Mouse (Mus musculus): ENCODE results near the gene Gns. TPM values are rescaled to one million over a fixed set of nuclear protein-coding genes. Genes with fewer than 3 reads are reported as not detected.

Gene Gns
- polyA plus RNA-seq, 1 experiment, result 137 TPM

DNA sequence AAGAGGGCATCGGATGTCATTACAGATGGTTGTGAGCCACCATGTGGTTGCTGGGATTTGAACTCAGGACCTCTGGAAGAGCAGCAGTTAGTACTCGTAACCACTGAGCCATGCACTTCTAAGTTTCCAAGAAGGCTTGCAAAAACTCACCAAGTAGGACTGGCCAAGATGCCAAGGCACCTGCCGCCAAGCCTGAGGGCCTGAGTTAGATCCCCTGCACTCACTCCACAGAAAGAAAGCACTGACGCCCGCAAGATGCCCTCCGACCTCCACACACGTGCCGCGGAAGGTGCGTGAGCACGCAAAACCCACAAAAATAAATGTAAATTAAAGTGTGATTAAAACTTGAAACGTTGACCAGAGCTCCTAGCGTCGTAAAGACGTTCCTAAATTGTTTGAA is 584 bp upstream of the Gns start:
- H3K4me3 ChIP-seq (ENCODE audit: insufficient read depth, low read length), result peak overlapping the region; percentile 32; the same call in 1 of the 2 replicates
- TF ChIP-seq CTCF (IDR thresholded peaks at IDR 0.05; ENCODE audit: borderline replicate concordance, insufficient read depth, low read length), result no peak
- no peak for TF ChIP-seq POLR2A (IDR thresholded peaks at IDR 0.05; ENCODE audit: low read depth, low read length)
- peaks cover 4% of the 10 kb centered on the region; the same call in 1 of the 2 replicates for H3K4me1 ChIP-seq (ENCODE audit: control insufficient read depth, insufficient read depth, low read length)
- H3K27ac ChIP-seq (ENCODE audit: insufficient read depth, low read length), result no peak overlapping the region

DNA sequence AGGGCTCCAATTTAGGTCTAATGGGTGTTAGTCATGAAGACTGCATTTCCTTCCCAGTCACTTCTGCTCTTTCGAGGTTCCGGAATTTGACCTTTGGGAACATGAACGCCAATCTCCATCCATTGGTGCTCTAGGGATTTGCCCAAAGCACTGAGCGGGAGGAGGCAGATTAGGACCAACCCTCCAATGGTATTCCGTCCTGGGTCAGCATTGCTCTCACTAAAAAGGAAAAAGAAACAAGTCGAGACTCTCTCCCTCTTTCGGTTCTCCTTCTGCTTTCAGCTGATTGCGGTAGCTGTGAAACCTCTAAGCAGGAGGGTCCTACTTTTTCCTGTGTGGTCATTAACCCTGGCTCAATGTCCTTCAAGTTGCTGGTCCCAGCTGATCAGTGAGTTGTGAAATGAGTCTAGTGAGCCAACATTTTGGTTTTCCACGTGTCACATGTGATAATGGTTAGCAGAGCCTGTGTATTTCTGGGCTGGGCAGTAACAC is 937 bp downstream of the Gns start:
- TF ChIP-seq CTCF (IDR thresholded peaks at IDR 0.05; ENCODE audit: borderline replicate concordance, insufficient read depth, low read length) (no peak), POLR2A (IDR thresholded peaks at IDR 0.05; ENCODE audit: low read depth, low read length) (no peak)
- peaks cover 4% of the 10 kb centered on the region; the same call in 1 of the 2 replicates for H3K4me1 ChIP-seq (ENCODE audit: control insufficient read depth, insufficient read depth, low read length)
- peak overlapping the region; percentile 79 for H3K4me3 ChIP-seq (ENCODE audit: insufficient read depth, low read length)
- H3K27ac ChIP-seq (ENCODE audit: insufficient read depth, low read length), result peak overlapping the region; percentile 51

DNA sequence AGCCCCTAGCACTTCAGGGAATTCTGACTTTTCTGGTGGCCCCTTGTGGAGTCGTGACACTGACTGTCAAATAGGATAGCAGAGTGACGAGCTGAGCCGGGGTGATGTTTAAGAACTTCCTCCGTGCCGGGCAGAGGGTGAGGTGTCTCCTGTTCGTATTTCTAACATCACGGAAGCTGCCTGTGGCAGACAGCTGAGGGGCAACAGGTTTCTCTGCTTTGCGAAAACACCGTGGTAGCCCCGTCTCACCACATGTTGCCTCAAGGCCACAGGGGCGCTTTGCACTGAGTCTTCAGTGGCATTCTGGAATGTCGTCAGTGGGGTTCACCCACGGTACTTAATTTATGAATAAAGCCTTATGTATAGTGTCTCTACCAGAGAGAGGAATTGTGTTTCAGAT is 2.4 kb downstream of the Gns start:
- Histone ChIP-seq H3K4me1 (ENCODE audit: control insufficient read depth, insufficient read depth, low read length) (peaks cover 4% of the 10 kb centered on the region; the same call in 1 of the 2 replicates), H3K27ac (ENCODE audit: insufficient read depth, low read length) (no peak overlapping the region), H3K4me3 (ENCODE audit: insufficient read depth, low read length) (no peak overlapping the region)
- no peak for TF ChIP-seq POLR2A (IDR thresholded peaks at IDR 0.05; ENCODE audit: low read depth, low read length)
- no peak for TF ChIP-seq CTCF (IDR thresholded peaks at IDR 0.05; ENCODE audit: borderline replicate concordance, insufficient read depth, low read length)

- H3K27ac ChIP-seq (ENCODE audit: insufficient read depth, low read length), result no peak overlapping the region
- peaks cover 4% of the 10 kb centered on the region; the same call in 1 of the 2 replicates for H3K4me1 ChIP-seq (ENCODE audit: control insufficient read depth, insufficient read depth, low read length)
- no peak overlapping the region for H3K4me3 ChIP-seq (ENCODE audit: insufficient read depth, low read length)
- TF ChIP-seq CTCF (IDR thresholded peaks at IDR 0.05; ENCODE audit: borderline replicate concordance, insufficient read depth, low read length), result no peak
- no peak for TF ChIP-seq POLR2A (IDR thresholded peaks at IDR 0.05; ENCODE audit: low read depth, low read length)
Observed at GRCm38 (mm10) chr10:121367780-121368179, 2.9 kb downstream of the Gns start.

GRCm38 (mm10) chr10:121368783-121369465 is 4.0 kb downstream of the Gns start:
- Histone ChIP-seq H3K4me1 (ENCODE audit: control insufficient read depth, insufficient read depth, low read length) (peaks cover 4% of the 10 kb centered on the region; the same call in 1 of the 2 replicates), H3K4me3 (ENCODE audit: insufficient read depth, low read length) (no peak overlapping the region)
- TF ChIP-seq CTCF (IDR thresholded peaks at IDR 0.05; ENCODE audit: borderline replicate concordance, insufficient read depth, low read length) (no peak), POLR2A (IDR thresholded peaks at IDR 0.05; ENCODE audit: low read depth, low read length) (no peak)

DNA sequence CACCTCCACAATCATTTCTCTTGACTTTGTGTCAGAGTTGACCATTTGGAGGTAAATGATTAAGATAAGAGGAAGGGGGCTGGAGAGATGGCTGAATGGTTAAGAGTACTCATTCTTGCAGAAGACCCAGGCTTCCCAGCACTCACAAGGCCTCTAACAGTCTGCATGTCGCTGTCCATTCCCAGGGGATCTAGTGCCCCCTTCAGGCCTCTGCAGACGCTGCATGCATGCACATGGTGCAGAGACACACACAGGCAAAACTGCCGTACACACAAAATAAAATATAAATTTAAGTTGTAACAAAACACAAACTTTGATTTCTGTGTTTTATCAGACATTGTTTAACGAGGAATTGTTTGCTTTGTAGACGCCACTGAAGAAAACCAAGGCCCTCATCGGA is 5.9 kb downstream of the Gns start:
- TF ChIP-seq CTCF (IDR thresholded peaks at IDR 0.05; ENCODE audit: borderline replicate concordance, insufficient read depth, low read length), result no peak
- no peak for TF ChIP-seq POLR2A (IDR thresholded peaks at IDR 0.05; ENCODE audit: low read depth, low read length)
- H3K27ac ChIP-seq (ENCODE audit: insufficient read depth, low read length), result no peak overlapping the region
- H3K4me3 ChIP-seq (ENCODE audit: insufficient read depth, low read length), result no peak overlapping the region
- H3K4me1 ChIP-seq (ENCODE audit: control insufficient read depth, insufficient read depth, low read length), result peaks cover 4% of the 10 kb centered on the region

More at GRCm38 (mm10) chr10:121368783-121369465, 4.0 kb downstream of the Gns start:
- H3K27ac ChIP-seq (ENCODE audit: insufficient read depth, low read length), result no peak overlapping the region

- H3K4me3 ChIP-seq (ENCODE audit: insufficient read depth, low read length), result no peak overlapping the region
- peaks cover 4% of the 10 kb centered on the region; the same call in 1 of the 2 replicates for H3K4me1 ChIP-seq (ENCODE audit: control insufficient read depth, insufficient read depth, low read length)
- TF ChIP-seq POLR2A (IDR thresholded peaks at IDR 0.05; ENCODE audit: low read depth, low read length), result no peak
- TF ChIP-seq CTCF (IDR thresholded peaks at IDR 0.05; ENCODE audit: borderline replicate concordance, insufficient read depth, low read length), result no peak
- no peak overlapping the region for H3K27ac ChIP-seq (ENCODE audit: insufficient read depth, low read length)
Observed at GRCm38 (mm10) chr10:121374013-121374412, 9.1 kb downstream of the Gns start.

DNA sequence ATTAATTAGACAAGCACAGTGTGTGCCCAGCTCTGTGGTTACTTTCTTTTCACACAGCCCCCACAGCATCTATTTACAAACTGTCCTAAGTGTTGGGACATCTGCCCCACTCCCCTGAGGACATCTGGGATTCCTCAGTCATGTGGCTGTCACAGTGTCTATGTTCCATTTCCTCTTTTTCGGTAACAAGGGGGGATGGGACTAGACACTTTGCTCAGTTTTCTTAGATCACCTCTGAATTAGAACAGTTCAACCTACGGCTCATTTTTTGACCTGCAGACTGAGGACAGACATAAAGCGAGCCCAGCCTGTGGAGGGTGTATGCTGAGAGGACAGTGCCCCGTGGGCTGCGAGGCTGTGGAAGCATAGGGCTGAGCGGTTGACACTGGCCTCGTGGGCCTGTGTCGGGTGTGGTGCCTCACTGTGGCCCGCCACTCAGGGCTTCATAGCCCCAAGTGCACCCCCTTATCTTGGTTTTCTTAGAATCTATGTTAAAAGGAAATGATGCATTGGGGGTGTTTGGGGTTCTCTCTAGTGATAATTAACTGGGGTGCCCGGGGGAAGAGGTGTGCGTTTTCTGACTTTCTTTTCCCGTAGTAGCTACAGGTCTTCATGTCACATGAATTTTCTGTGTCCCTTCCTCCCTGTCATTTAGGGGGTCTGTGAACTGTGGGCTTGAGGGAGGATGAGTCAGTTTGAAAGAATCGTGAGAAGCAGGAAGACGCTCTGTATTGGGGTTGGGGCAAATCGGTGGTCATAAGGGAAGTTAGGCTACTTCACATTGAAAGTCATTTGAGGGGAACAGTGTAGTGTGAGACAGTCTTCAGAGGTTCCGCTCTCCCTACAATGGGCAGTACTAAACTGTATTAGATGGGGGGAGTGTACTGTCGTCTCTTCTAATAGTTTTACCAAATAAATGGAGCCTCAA is 10.1 kb downstream of the Gns start:
- peaks cover 4% of the 10 kb centered on the region; the same call in 1 of the 2 replicates for H3K4me1 ChIP-seq (ENCODE audit: control insufficient read depth, insufficient read depth, low read length)
- H3K27ac ChIP-seq (ENCODE audit: insufficient read depth, low read length), result no peak overlapping the region
- no peak overlapping the region for H3K4me3 ChIP-seq (ENCODE audit: insufficient read depth, low read length)
- TF ChIP-seq CTCF (IDR thresholded peaks at IDR 0.05; ENCODE audit: borderline replicate concordance, insufficient read depth, low read length) (no peak), POLR2A (IDR thresholded peaks at IDR 0.05; ENCODE audit: low read depth, low read length) (no peak)

- Histone ChIP-seq H3K4me1 (ENCODE audit: control insufficient read depth, insufficient read depth, low read length) (peaks cover 4% of the 10 kb centered on the region; the same call in 1 of the 2 replicates), H3K4me3 (ENCODE audit: insufficient read depth, low read length) (no peak overlapping the region), H3K27ac (ENCODE audit: insufficient read depth, low read length) (no peak overlapping the region)
- TF ChIP-seq POLR2A (IDR thresholded peaks at IDR 0.05; ENCODE audit: low read depth, low read length) (no peak), CTCF (IDR thresholded peaks at IDR 0.05; ENCODE audit: borderline replicate concordance, insufficient read depth, low read length) (no peak)
Observed at GRCm38 (mm10) chr10:121375649-121376493, 11.0 kb downstream of the Gns start.

Data from embryonic fibroblast, embryonic 13.5 days (primary cell).